Mouse (Mus musculus): Measurements from ENCODE around the gene Arhgef7.

Arhgef7 gene

DNA sequence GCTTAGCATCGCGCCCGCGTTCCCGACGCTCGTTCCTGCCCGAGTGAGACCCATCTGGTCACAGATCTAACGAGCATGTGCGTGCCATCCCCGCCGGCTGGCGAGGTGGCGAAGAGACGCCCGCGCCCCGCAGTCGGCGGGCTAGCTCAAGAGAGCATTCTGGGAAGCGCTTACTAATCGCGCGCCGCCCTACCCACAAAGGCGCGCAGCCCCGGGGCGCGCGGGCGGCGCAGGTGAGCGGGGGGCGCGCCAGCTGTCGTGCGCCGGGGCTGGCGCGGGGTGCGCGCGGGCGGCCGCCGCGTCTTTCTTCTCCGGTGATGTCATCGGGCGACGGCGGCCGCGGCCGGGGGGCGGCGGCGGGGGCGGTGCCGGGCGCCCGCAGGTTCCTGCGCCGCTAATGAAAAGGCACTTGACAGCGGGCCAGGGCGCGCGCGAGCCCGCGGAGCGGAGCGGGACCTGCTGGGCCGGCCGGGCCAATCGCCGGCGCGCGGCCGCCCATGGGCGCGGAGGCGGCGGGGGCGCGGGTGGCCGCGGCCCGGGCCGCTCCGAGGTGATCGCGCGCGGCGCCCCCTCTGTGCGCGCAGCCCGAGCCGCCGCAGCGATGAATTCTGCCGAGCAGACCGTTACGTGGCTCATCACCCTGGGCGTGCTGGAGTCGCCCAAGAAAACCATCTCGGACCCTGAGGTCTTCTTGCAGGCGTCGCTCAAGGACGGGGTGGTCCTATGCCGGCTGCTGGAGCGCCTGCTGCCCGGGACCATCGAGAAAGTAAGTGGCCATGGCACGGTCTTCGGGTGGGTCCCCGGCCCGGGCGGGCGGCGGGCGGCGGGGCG lies at the start of gene Arhgef7:
Gene Arhgef7, plus strand, starts transcription at position 71 of the 831 bp plus-strand sequence.
- peak; percentile 42 for DNase-seq (ENCODE audit: low read depth, low spot score)

DNA sequence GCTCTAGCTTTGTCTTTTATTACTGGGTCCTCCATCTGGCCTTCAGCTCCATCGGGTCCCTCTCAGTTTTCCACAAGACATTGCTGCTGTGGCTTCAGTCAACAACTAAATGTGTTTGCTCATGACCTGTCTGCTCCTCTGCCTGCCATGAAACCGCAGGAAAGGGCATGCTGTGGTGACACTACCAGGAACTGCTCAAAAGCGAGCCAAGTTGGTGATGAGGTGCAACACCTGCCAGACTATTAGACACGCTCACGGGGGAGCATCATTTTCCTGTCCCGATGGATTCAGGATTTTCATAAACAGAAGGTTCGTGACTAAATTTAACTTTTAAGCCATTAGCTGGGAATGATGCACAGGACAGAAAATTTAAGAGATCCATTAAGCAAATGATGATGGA lies 43.0 kb upstream of the Arhgef7 start:
- DNase-seq (ENCODE audit: low read depth, low spot score) = no peak

DNA sequence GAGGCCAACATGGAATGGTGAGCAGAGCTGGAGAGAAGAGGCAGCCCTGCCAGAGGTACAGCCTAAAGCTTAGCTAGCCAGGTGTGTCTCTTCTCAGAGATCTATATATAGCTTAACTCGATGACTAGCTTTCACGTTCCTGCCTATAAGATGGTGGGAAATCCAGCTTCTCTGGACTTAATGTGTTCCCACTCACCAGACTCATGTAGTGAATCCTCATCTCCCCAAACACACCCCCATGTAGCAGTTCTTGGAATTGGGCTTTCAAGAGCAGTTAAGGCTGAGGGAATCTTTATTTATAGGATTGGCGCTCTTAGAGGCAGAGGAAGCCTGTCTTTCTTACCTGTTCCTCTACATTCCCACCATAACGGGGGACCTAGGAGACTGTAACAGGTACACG lies 40.3 kb upstream of the Arhgef7 start:
- DNase-seq (ENCODE audit: low read depth, low spot score) = no peak

DNA sequence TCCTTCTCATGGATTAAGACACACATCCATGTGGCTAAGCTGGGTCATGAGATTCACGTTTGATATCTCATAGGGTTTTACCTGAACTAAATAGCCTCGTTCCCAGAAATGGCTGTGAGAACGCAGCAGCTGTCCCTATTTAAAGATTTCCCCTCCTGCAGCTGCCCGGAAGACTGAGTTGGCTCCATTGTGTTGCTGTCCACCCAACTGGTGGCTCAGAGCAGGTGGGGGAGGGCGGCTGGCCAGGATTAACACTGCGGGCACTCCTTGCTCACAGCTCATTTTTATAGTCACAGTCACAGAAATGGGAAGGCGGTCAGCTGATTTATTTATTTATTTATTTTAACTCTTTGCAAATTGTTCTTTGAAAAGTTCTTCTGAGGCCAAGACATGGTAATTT lies 37.6 kb upstream of the Arhgef7 start:
- no peak for DNase-seq (ENCODE audit: low read depth, low spot score)

DNA sequence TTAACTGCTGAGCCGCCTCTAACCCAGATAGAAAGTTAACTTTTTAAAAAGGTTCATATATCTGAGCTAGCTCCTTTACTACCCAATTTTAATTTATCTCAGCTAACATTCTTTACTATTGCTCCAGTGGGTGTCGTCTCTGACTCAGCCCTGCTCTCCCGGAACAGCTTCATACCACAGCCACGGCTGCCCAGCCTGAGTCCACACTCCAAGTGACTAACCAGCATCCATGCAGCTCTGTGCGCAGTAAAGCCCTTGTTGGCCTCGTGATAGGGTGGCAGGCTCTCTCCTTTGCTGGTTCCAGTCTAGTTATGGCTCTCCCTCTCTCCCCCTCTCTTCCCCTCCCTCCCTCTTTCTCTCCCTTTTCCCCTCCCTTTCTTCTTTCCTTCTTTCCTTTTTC lies 36.2 kb upstream of the Arhgef7 start:
- no peak for DNase-seq (ENCODE audit: low read depth, low spot score)

DNA sequence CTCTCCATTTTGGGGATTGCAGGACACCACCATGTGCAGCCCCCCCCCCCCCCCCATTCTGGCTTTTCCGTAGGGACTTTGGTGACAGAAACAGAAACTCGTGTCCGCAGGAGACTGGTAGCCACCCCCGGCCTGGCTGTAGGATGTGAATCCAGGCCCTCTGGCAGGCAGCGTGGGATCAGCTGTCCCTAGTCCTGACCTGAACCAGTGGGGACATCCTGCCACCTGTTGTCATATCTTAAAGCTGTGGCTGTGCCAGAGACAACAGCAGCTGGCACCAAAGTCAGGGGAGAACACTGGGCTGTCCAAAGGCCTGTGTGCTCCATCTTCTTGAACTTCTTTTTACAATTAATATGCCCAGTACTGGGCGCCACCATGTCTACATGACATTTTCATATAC lies 35.8 kb upstream of the Arhgef7 start:
- no peak for DNase-seq (ENCODE audit: low read depth, low spot score)

DNA sequence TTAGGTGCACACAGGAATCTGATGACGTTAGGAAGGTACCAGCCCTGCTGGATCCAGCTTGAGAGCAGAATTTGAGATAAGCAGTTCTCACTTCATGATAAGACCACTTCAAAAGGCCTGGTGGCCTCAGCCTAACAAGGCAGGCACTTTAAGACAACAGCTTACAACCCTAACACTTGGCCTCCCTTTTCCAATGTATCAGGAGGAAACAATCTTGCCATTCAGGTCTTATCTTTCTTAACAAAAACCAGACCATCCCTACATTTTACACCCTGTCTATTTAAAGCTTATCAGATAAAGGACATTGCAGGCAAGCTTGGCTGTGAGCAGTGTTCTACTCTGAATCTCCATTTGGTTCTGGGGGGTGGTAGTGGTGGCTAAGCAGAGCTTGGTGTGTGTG lies 35.1 kb upstream of the Arhgef7 start:
- DNase-seq (ENCODE audit: low read depth, low spot score) = no peak

DNA sequence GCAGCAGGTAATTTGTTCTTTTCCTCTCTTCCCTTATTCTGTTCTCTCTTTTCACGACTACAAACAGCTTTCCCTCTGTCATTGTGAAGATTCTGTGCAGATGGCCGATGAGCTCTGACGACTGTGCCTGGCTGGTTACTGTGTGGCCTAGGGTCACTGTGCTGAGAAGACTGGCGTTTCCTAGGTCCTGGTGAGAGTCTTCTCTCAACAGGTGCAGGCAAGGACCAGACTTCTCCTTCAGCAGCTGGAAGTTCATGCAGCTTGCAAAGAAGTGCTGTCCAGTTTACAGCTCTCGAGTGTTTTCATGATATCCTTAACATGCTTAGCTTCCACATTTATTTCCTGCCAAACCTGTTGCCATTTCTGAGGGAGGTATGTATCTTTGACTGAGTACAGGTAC lies 33.5 kb upstream of the Arhgef7 start:
- DNase-seq (ENCODE audit: low read depth, low spot score) = no peak

DNA sequence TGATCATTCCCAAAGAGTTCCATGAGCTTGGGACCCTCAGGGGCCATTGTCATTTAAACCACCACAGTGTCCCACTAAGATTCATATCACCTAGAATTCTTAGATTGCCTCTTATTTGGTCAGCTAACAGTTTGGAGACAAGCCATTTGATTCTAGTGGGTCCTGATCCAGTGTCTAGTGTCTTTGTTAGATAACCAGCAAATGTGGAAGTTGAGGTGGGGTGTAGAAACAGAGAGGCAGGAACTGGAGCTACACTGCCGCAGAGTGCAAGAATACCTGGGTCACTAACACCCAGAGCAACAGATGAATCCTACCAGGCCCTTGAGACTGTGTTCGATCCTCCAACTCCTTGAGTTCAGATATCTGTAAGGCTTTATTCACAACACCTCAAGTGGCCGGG lies 31.3 kb upstream of the Arhgef7 start:
- DNase-seq (ENCODE audit: low read depth, low spot score) = no peak

DNA sequence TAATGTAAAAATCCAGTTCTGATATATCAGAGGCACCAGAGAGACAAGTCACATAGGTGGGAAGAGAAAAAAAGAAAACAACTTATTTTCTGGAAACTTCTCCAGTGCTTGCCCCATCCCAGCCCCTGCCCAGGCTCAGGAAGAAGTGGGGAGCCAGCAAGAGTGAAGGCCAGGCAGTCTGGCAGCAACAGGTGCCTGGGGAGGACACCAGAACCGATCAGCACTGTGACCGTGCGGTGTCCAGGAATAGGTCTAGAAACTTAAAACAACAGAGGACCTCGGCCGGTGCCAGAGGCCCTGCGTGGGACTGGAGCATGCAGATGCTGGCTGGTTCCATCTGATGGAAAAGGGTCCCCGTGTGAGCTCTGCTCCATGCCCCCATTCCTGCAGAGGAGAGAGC lies 30.1 kb upstream of the Arhgef7 start:
- DNase-seq (ENCODE audit: low read depth, low spot score) = no peak

DNA sequence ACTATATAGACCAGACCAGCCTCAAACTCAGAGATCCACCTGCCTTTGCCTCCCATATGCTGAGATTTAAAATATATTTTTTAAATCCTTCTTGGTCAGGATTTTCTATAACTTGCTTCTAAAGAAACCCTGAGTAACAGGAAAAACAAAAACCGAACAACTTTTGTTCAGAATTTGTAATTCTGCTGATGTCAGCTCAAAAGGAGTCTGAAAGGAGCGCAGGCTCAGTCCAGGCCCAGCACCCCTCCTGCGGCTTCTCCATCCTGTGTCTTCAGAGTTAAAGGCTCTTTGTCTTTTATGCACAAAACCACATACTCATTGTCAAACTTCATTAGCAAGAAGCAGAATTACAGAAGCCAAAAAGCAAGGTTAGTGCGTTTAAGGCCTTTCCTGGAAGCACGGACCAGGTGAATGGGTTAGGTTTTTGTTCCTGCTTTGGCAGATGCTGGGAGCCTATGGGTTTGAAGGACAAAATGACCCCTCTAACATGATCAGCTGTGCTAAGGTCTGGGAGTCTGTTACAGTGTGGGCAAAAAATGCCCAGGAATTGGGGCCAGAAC lies 28.0 kb upstream of the Arhgef7 start:
- no peak for DNase-seq (ENCODE audit: low read depth, low spot score)

DNA sequence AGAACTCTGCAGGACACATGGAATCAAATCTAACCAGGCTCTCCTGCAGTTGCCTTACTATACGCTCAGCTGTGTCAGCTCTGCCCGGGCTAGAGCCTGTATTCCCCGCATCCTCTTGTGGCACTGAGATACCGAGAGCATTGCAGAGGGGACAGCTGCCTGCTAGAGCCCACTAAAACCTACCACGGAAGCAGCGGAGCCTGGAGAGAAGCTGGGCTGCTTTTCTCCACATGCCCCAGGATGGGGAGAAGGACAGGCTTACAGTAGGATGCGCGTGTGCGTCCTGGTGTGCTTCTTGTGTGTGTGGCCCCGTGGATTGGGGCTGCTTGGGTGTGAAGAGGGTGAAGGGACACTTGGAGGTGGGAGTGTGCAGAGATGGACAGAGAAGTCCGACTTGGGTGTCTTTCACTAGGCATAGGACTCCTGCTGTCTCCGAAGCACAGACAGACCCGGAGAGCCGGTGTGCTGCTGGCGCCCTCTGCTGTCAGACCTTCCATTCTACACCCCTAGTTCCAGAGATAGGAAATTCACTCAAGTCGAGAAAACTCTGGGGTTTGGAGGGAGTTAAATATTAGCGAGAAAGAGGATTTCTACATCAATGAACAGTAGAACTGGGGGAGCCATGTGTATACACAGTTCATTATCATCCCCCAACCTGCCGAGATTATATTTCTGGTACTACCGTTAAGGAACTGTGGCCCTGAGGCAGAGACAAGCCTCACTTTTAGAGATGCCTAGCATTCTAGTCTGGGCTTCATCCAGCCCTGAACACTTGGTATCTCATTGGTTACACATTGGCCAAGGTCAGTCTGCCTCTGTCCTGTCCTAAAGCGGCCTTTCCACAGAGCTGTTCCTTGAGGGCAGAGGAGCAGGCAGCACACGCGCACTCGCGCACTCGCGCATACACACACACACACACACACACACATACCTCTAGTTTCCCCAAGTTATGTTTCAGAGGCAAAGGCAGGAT lies 27.2 kb upstream of the Arhgef7 start:
- peak; percentile 56 for DNase-seq (ENCODE audit: low read depth, low spot score)

DNA sequence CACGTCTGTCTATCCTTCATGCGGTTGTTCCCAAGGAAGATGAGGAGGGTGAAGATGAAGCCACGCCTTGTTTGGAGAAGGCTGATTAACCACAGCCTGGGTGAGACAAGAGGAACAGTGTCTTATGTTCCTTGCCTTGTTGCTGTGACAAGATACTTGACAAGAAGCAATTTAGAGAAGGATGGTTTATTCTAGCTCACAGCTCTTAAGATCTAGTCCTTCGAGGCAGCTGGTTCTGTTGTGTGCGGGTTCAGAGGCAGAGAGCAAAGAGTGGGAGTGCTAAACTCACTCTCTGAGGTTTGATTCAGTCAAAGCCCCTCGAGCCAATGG lies 26.5 kb upstream of the Arhgef7 start, which contains the start of gene 1700016D06Rik:
Gene 1700016D06Rik, minus strand, starts transcription at position 31 of the 330 bp plus-strand sequence.
- no peak for DNase-seq (ENCODE audit: low read depth, low spot score)

DNA sequence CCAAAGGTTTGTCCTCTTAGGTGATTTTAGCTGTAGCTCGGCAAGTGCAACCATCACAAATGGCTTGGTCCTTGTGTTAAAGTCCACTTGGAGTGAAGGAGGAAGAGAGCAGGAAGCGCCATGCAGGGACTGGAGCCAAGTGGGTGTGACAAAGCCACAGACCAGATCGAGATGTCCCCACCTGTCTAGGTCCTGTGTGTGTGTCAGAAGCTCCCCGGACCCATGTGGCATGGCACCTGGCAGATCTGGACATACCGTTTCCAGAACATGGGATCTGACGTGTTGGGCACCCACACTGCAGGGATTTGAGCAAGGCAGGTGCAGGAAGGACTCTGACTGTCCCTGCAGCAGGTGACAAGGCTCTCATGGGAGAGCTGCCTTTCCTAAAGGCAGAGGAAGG lies 26.1 kb upstream of the Arhgef7 start:
- DNase-seq (ENCODE audit: low read depth, low spot score) = no peak

DNA sequence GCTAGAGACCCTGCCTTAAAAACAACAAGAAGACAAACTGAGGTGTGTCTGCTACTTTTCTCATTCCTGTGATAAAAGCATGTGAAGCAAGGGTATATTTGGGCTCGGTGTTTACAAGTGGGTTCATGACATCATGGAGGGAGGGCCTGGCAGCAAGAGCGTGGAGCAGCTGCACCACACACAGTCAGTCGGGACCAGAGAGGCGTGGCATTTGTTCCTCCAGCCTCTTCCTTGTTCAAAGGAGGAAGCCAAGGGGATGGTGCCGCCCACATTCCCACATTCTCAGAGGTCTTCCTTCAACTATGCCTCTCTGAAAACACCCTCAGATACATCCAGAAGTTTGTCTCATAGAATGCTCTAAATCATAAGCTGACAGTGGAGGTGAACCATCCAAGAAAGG lies 23.7 kb upstream of the Arhgef7 start:
- no peak for DNase-seq (ENCODE audit: low read depth, low spot score)

DNA sequence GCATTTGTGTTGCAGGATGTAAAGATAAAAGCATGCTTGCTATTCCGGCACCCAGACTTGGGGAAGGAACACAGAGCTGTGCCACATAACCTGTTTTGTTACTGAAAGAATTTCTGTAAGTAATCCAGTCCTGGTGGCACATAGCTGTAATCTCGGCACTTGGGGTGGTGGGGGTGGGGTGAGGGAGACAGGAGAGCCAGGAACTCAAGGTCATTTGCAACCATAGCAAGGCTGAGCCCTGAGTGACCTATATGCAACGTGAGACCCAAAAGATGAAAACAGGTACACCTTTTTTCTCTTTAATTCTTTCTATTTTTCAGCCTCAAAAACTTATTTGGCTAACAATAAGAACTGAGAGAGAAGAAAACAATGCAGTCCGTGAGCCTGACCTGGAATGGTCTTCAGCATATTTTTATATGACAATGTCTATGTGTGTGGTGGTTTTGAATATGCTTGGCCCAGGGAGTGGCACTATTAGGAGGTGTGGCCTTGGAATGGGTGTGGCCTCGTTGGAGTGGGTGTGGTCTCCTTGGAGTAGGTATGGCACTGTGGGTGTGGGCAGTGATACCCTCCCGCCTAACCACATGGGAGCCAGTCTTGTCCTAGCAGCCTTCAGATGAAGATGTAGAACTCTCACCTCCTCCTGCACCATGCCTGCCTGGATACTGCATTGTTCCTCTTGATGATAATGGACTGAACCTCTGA lies 22.7 kb upstream of the Arhgef7 start:
- DNase-seq (ENCODE audit: low read depth, low spot score) = no peak

DNA sequence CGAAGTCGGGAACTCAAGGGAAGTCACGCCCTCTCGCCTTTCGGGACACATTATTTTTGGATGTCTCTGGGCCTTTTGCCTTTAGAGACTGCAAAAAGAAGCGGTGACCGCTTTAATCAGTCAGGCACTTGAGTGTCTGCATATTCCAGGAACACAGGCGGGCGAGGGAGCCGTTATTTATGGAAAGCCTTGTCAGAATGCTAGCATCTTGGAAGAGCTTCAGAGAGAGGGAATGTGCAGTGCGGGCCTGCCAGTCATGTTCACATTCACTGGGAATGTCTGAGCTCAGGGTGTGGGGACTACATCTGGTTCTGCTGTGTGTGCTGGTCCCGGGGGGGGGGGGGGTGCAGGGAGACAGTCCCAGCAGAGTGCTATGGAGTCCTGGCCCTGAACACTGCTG lies 21.7 kb upstream of the Arhgef7 start:
- DNase-seq (ENCODE audit: low read depth, low spot score) = no peak

DNA sequence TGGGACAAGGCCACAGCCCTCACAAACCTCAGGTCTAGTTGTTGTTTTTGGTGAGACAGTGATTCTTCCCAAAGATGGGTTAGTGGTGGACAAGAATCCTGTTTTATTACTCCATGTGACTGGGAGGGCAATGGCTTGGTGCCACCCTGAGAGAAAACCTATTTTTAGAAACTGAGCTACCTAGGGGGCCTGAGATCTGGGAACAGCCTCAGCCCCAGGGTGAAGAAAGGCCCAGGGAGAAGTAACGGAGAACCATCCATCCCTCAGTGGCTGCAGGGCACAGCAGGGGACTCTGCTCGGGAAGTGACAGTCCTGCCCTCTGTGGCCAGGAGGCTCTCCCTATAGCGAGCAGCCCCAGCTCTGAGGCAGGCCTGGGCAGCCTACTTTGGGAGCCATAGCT lies 19.8 kb upstream of the Arhgef7 start:
- no peak for DNase-seq (ENCODE audit: low read depth, low spot score)

DNA sequence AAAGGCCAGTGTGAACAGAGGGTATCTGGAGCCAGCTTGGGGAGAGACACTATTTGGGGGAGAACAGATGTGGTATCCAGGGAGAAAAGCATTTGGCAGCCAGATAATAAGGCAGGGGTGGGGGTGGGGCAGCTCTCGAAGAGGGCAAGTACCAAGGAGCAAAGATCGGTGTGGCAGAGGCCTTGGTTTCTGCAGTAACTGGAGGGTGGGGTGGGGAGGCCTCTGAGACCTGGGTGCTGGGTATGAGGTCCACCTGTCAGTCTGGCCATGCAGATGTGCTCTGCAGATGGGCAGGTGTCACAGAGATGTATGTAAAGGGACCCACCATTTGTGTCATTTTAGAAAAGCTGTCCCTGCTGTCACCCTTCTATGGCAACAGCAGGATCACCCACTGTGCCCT lies 18.7 kb upstream of the Arhgef7 start:
- no peak for DNase-seq (ENCODE audit: low read depth, low spot score)

DNA sequence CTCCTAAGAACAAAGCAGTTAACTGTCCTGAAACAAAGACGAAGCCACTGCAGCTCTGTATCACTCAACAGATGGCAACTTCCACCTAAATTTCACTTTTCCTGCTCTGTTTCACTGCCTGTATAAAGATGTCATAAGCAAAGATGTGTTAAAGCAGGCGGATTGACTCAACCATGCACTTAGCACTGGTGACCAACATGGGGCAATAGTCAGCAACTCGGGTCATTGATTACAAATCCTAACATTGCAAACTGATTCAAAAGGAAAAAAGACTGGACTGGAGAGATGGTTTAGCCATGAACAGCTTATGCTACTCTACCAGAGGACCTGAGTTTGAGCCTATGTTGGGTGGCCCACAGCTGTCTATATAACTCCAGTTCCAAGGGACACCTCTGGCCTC lies 18.0 kb upstream of the Arhgef7 start:
- no peak for DNase-seq (ENCODE audit: low read depth, low spot score)

DNA sequence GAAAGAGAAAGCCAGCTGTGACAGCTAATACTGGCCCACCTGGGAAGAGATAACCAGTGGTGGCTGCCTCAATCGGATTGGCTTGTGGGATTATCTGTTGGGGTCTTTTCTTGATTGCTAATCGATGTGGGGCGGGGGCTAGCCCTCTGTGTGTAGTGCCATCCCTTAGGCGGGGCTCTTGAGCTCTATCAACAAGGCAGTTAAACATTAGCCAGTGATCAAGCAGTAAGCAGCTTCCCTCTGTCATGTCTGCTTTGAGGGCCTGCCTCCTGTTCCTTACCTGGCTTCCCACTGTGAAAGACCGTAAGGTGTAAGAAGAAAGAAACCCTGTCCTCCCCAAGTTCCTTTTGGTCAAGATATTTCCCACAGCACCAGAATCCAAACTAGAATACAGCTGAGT lies 17.1 kb upstream of the Arhgef7 start:
- no peak for DNase-seq (ENCODE audit: low read depth, low spot score)

DNA sequence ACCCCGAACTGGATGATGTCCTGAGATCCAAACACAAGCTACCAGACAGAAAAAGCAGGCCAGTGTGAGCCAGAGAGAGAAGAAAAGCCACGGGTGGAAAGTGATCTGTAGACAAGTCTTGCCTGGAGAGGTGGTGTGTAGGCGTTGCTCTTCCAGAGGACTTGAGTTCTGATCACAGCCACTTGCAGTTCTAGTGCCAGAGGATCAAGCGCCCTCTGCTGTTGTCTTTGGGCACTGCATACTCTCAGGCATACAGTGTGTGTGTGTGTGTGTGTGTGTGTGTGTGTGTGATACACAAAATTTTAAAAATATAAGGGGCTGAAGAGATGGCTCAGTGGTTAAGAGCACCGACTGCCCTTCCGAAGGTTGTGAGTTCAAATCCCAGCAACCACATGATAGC lies 15.3 kb upstream of the Arhgef7 start:
- no peak for DNase-seq (ENCODE audit: low read depth, low spot score)

All from WW6 (cell line).